Mouse (Mus musculus): Measurements from ENCODE around the gene Gm20837.
"Not testable (repeated sequence)": the region's sequence is repeated elsewhere in the genome, so short reads cannot be mapped to it uniquely, and the experiment has no call there.

Gene Gm20837

DNA sequence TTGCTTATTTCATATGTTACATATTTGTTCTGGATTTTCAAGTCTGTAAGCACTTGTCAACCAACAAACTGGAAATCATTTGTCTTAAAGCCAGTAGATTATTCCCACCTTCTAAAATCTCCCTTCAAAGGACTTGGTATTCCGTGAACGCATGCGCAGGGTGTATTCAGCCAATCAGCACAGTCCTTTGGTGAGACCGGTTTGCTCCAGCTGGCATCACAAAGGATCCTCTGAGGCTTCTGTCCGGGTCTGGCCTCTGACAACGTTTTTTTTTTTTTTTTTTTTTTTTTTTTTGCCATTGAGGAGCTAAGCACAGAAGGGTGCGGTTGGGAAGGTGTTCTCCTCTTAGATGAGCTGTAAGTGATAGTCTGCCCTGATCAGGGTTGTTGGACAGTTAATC, at the start of gene Gm20837:
TSS of gene Gm20837 (plus strand) at position 301 of the 400 bp plus-strand sequence.
- not testable (repeated sequence) for DNase-seq

Measured in cerebellum, adult 18-20 months (tissue).